Mouse (Mus musculus): ENCODE data around the gene Myo19. TPM values are rescaled to one million over a fixed set of nuclear protein-coding genes. Genes with fewer than 3 reads are reported as not detected.
"Not testable (repeated sequence)": the region's sequence is repeated elsewhere in the genome, so short reads cannot be mapped to it uniquely, and the experiment has no call there.

Gene Myo19
- polyA plus RNA-seq, 1 experiment from 2014 or later = 10.0 TPM

GRCm38 (mm10) chr11:84869537-84870232, 10.3 kb upstream of the Myo19 start:
- Histone ChIP-seq H3K4me2 (ENCODE audit: low read length) (peak overlapping the region; percentile 92), H3K9me3 (ENCODE audit: control insufficient read depth, low read length) (no peaks in the 10 kb centered on the region), H3K27me3 (replicated peaks; ENCODE audit: control insufficient read depth, insufficient read depth, low read length) (no peaks in the 10 kb centered on the region), H3K36me3 (ENCODE audit: control insufficient read depth, insufficient read depth, low read length) (peaks cover 22% of the 10 kb centered on the region), H3K27ac (ENCODE audit: low read depth) (peak overlapping the region; percentile 91), H3K4me3 (ENCODE audit: low read depth, low read length) (peak overlapping the region; percentile 97), H3K4me1 (replicated peaks; ENCODE audit: control insufficient read depth, insufficient read depth, low read length) (peaks cover 21% of the 10 kb centered on the region), H3K9ac (ENCODE audit: low read length) (peak overlapping the region; percentile 94)
- DNase-seq (ENCODE audit: low spot score) = peak; percentile 98
- ATAC-seq (replicated peaks; ENCODE audit: low FRiP score, low TSS enrichment, low read depth) = peak; percentile 82
- WGBS = under 1% methylated on average over 60 of the region's 61 CpGs

GRCm38 (mm10) chr11:84870337-84871043, 9.5 kb upstream of the Myo19 start, which contains the start of gene Ggnbp2:
TSS of gene Ggnbp2 (minus strand) at chr11:84870817.
- Histone ChIP-seq H3K36me3 (ENCODE audit: control insufficient read depth, insufficient read depth, low read length) (peaks cover 15% of the 10 kb centered on the region), H3K4me2 (ENCODE audit: low read length) (peak within 1 kb of the TSS; percentile 92), H3K9ac (ENCODE audit: low read length) (peak within 1 kb of the TSS; percentile 94), H3K4me3 (ENCODE audit: low read depth, low read length) (peak within 1 kb of the TSS; percentile 97), H3K4me1 (replicated peaks; ENCODE audit: control insufficient read depth, insufficient read depth, low read length) (peaks cover 21% of the 10 kb centered on the region), H3K9me3 (ENCODE audit: control insufficient read depth, low read length) (no peaks in the 10 kb centered on the region), H3K27me3 (replicated peaks; ENCODE audit: control insufficient read depth, insufficient read depth, low read length) (no peaks in the 10 kb centered on the region), H3K27ac (ENCODE audit: low read depth) (peak within 1 kb of the TSS; percentile 99)
- ATAC-seq (replicated peaks; ENCODE audit: low FRiP score, low TSS enrichment, low read depth) = peak; percentile 90
- peak; percentile 96 for DNase-seq (ENCODE audit: low spot score)
- WGBS = under 1% methylated on average over 54 of the region's 62 CpGs

- DNase-seq (ENCODE audit: low spot score) (no peak), ATAC-seq (replicated peaks; ENCODE audit: low FRiP score, low TSS enrichment, low read depth) (peak; percentile 36; the same call in 1 of the 2 replicates)
- no peaks in the 10 kb centered on the region for H3K27me3 ChIP-seq (replicated peaks; ENCODE audit: control insufficient read depth, insufficient read depth, low read length)
- peak overlapping the region; percentile 99 for H3K27ac ChIP-seq (ENCODE audit: low read depth)
- H3K4me2 ChIP-seq (ENCODE audit: low read length) = peak overlapping the region; percentile 76
- 2% methylated on average over 10 of the region's 10 CpGs for WGBS
- peak overlapping the region; percentile 94 for H3K9ac ChIP-seq (ENCODE audit: low read length)
- H3K9me3 ChIP-seq (ENCODE audit: control insufficient read depth, low read length) = no peaks in the 10 kb centered on the region
- H3K36me3 ChIP-seq (ENCODE audit: control insufficient read depth, insufficient read depth, low read length) = peaks cover 9% of the 10 kb centered on the region
- peak overlapping the region; percentile 77 for H3K4me3 ChIP-seq (ENCODE audit: low read depth, low read length)
- peaks cover 21% of the 10 kb centered on the region for H3K4me1 ChIP-seq (replicated peaks; ENCODE audit: control insufficient read depth, insufficient read depth, low read length)
These were observed 8.9 kb upstream of the Myo19 start for GRCm38 (mm10) chr11:84871046-84871445.

DNA sequence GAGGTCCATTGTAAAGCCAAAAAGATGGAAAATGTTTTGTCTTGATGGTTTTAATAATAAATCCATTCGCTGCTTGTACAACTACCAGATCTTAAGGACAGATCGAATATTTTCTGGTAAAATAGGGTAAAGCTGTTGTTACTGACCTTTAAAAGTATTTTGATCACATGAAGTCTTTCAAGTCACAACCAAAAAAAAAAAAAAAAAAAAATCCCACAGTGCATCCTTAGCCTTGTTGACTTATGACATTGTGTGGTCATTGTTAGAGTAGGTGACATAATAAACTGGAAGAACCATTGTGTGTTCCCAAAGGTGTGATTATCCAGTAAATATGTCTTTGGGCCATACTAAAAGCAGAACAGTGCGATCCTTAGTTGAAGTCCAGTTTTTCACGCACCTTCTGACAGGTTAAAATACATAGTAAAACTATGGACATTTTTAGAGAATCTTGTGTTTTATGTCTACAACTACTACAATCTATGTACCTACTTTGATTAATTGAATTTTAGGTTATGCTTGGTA, 8.3 kb upstream of the Myo19 start:
- DNase-seq (ENCODE audit: low spot score) = no peak
- 69% methylated on average over 4 of the region's 4 CpGs for WGBS
- no peaks in the 10 kb centered on the region for H3K9me3 ChIP-seq (ENCODE audit: control insufficient read depth, low read length)
- peaks cover 6% of the 10 kb centered on the region for H3K36me3 ChIP-seq (ENCODE audit: control insufficient read depth, insufficient read depth, low read length)
- H3K4me1 ChIP-seq (replicated peaks; ENCODE audit: control insufficient read depth, insufficient read depth, low read length) = peaks cover 21% of the 10 kb centered on the region
- H3K27ac ChIP-seq (ENCODE audit: low read depth) = peak overlapping the region; percentile 99
- ATAC-seq (replicated peaks; ENCODE audit: low FRiP score, low TSS enrichment, low read depth) = no peak
- peak overlapping the region; percentile 77 for H3K4me3 ChIP-seq (ENCODE audit: low read depth, low read length)
- H3K9ac ChIP-seq (ENCODE audit: low read length) = peak overlapping the region; percentile 94
- peak overlapping the region; percentile 76 for H3K4me2 ChIP-seq (ENCODE audit: low read length)
- no peaks in the 10 kb centered on the region for H3K27me3 ChIP-seq (replicated peaks; ENCODE audit: control insufficient read depth, insufficient read depth, low read length)

GRCm38 (mm10) chr11:84873042-84873833, 6.7 kb upstream of the Myo19 start:
- H3K4me2 ChIP-seq (ENCODE audit: low read length) = no peak overlapping the region
- no peak for DNase-seq (ENCODE audit: low spot score)

DNA sequence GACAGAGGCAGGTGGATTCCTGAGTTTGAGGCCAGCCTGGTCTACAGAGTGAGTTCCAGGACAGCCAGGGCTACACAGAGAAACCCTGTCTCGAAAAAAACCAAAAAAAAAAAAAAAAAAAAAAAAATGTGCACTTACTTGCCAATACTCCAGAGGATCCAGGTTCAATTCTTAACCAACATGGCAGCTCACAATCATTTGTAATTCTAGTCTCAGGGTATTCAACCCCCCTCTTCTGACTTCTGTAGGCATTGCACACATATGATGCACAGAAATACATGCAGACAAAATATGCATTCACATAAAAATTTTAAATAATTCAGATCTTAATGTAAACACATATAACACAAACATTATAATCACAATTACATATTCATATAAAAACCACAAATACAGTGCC, 3.9 kb upstream of the Myo19 start:
- H3K9me3 ChIP-seq (ENCODE audit: control insufficient read depth, low read length); H3K27me3 ChIP-seq (replicated peaks; ENCODE audit: control insufficient read depth, insufficient read depth, low read length); DNase-seq (ENCODE audit: low spot score); H3K4me3 ChIP-seq (ENCODE audit: low read depth, low read length); H3K36me3 ChIP-seq (ENCODE audit: control insufficient read depth, insufficient read depth, low read length); ATAC-seq (replicated peaks; ENCODE audit: low FRiP score, low TSS enrichment, low read depth); H3K4me2 ChIP-seq (ENCODE audit: low read length); H3K27ac ChIP-seq (ENCODE audit: low read depth); H3K4me1 ChIP-seq (replicated peaks; ENCODE audit: control insufficient read depth, insufficient read depth, low read length); H3K9ac ChIP-seq (ENCODE audit: low read length): not testable (repeated sequence)
- no CpG with 5 or more reads among the region's 1 CpGs for WGBS

More at GRCm38 (mm10) chr11:84873042-84873833, 6.7 kb upstream of the Myo19 start:
- WGBS = 73% methylated on average over 1 of the region's 1 CpGs
- Histone ChIP-seq H3K4me1 (replicated peaks; ENCODE audit: control insufficient read depth, insufficient read depth, low read length) (peaks cover 12% of the 10 kb centered on the region; the same call in 1 of the 2 replicates), H3K27ac (ENCODE audit: low read depth) (no peak overlapping the region), H3K4me3 (ENCODE audit: low read depth, low read length) (no peak overlapping the region), H3K36me3 (ENCODE audit: control insufficient read depth, insufficient read depth, low read length) (no peaks in the 10 kb centered on the region; the same call in 1 of the 2 replicates), H3K9me3 (ENCODE audit: control insufficient read depth, low read length) (no peaks in the 10 kb centered on the region), H3K27me3 (replicated peaks; ENCODE audit: control insufficient read depth, insufficient read depth, low read length) (no peaks in the 10 kb centered on the region), H3K9ac (ENCODE audit: low read length) (no peak overlapping the region)
- no peak for ATAC-seq (replicated peaks; ENCODE audit: low FRiP score, low TSS enrichment, low read depth)

- no peak for DNase-seq (ENCODE audit: low spot score)
- no peak for ATAC-seq (replicated peaks; ENCODE audit: low FRiP score, low TSS enrichment, low read depth)
- peak overlapping the region; percentile 86 for H3K9ac ChIP-seq (ENCODE audit: low read length)
These were observed 759 bp upstream of the Myo19 start for GRCm38 (mm10) chr11:84879007-84879771.

More at GRCm38 (mm10) chr11:84879007-84879771, 759 bp upstream of the Myo19 start:
- Histone ChIP-seq H3K9me3 (ENCODE audit: control insufficient read depth, low read length) (no peaks in the 10 kb centered on the region), H3K27ac (ENCODE audit: low read depth) (peak overlapping the region; percentile 91; the same call in 1 of the 2 replicates), H3K4me3 (ENCODE audit: low read depth, low read length) (peak overlapping the region; percentile 63), H3K27me3 (replicated peaks; ENCODE audit: control insufficient read depth, insufficient read depth, low read length) (no peaks in the 10 kb centered on the region), H3K36me3 (ENCODE audit: control insufficient read depth, insufficient read depth, low read length) (peaks cover 8% of the 10 kb centered on the region; the same call in 1 of the 2 replicates), H3K4me2 (ENCODE audit: low read length) (peak overlapping the region; percentile 96), H3K4me1 (replicated peaks; ENCODE audit: control insufficient read depth, insufficient read depth, low read length) (peaks cover 7% of the 10 kb centered on the region; the same call in 1 of the 2 replicates)
- WGBS = 21% methylated on average over 7 of the region's 7 CpGs
